Mouse (Mus musculus) ES-Bruce4 (cell line): Measurements from ENCODE around the gene Kcne1. TPM values are rescaled to one million over a fixed set of nuclear protein-coding genes. Genes with fewer than 3 reads are reported as not detected.

Experiments
- H3K27ac ChIP-seq: 2 replicates; pipeline ENCODE4 v1.5.1; 2012; ENCODE audit warnings: low read length, inconsistent platforms; ENCODE audit not compliant: insufficient read depth
- H3K27me3 ChIP-seq: 2 replicates; pipeline ENCODE4 v1.6.1; 2012; ENCODE audit warnings: mild to moderate bottlenecking, low read length, inconsistent platforms; ENCODE audit not compliant: control insufficient read depth, poor library complexity, insufficient read depth, severe bottlenecking
- H3K36me3 ChIP-seq: 2 replicates; pipeline ENCODE4 v1.6.1; 2012; ENCODE audit warnings: inconsistent platforms, mild to moderate bottlenecking, low read length, moderate library complexity; ENCODE audit not compliant: control insufficient read depth, poor library complexity, insufficient read depth, severe bottlenecking
- H3K4me1 ChIP-seq: one replicate; pipeline ENCODE4 v1.8.1; 2011; ENCODE audit warnings: low read length; ENCODE audit not compliant: control insufficient read depth, insufficient read depth
- H3K4me3 ChIP-seq: 2 replicates; pipeline ENCODE4 v1.5.1; 2011; ENCODE audit warnings: low read depth, mild to moderate bottlenecking, low read length
- H3K9ac ChIP-seq: 2 replicates; pipeline ENCODE4 v1.6.1; 2012; ENCODE audit warnings: low read depth, mild to moderate bottlenecking, inconsistent platforms; ENCODE audit not compliant: poor library complexity, severe bottlenecking
- H3K9me3 ChIP-seq: replicated peaks from 2 replicates; pipeline ENCODE4 v1.6.1; 2012; ENCODE audit warnings: mild to moderate bottlenecking, low read length, inconsistent platforms; ENCODE audit not compliant: control insufficient read depth, poor library complexity, insufficient read depth, severe bottlenecking
- CTCF ChIP-seq: IDR thresholded peaks from one replicate; pipeline ENCODE4 v1.8.1; 2011; ENCODE audit warnings: low read depth, low read length
- EP300 ChIP-seq: IDR thresholded peaks from 2 replicates; pipeline ENCODE4 v1.6.1; 2011; ENCODE audit warnings: low read depth, low read length; ENCODE audit not compliant: insufficient read depth
- POLR2A ChIP-seq: IDR thresholded peaks from one replicate; pipeline ENCODE4 v1.8.1; 2011; ENCODE audit warnings: low read length; ENCODE audit not compliant: insufficient read depth
- polyA plus RNA-seq: library from polyadenylated mRNA; stranded (reverse); fragments of >200 nt; gene quantifications from 2 replicates; pipeline ENCODE4 v1.2.4, GENCODE M21; 2011; ENCODE audit warnings: low read depth; ENCODE audit not compliant: missing spikeins, insufficient read depth, insufficient read length

Gene Kcne1
- polyA plus RNA-seq, 1 experiment, result not detected

DNA sequence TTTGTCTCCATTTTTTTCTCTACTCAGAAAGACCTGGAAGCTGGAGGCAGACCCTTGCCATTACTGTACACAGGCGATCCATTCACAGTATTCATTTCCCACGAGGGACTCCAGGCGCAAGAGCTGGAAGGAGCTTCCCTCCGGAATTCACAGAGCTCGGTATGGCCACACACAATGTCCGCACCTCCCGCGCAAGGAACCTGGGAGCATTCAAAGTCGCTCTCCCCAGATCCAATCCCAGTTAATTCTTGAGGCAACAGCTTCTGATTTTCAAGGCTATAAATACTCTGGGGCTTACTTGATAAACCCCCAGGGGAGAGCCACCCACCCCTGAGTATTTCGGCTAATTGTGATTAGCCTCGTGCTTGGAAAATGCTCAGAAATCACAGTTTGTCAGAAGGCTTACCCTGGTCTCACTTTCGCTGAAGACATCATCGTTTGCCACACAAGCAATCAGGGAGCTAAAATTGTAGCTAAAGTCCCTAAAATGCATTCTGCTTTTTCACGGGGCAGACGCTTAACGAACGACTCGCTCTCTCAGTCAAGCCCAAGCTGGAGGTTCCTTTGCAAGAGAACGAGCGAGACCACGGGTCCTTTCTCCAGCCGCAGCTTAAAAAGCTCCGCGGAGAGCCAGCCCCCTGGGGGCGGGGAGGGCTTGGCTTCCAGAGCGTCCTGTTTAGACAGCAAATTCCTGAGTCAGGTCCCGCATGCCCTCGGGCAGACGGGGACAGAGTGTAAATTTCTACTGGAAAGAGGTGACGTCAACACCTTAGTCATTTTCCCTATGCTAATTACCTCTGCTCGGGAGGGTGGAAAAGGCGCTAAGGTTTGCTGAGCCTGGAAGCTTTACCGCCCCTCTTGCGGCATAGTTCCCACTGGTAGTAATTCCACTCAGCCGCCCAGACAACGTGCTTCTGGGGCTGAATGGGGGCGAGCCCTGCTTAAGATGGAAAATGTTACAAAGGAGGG lies 40.5 kb upstream of the Kcne1 start:
- no peak for TF ChIP-seq CTCF
- peak; percentile 43 for TF ChIP-seq POLR2A
- TF ChIP-seq EP300, result peak; percentile 78
- peak overlapping the region; percentile 81 for H3K27ac ChIP-seq
- peaks cover 11% of the 10 kb centered on the region for H3K4me1 ChIP-seq
- peak overlapping the region; percentile 72 for H3K4me3 ChIP-seq
- no peaks in the 10 kb centered on the region for H3K9me3 ChIP-seq
- peaks cover 3% of the 10 kb centered on the region; the same call in 1 of the 2 replicates for H3K36me3 ChIP-seq
- peak overlapping the region; percentile 72 for H3K9ac ChIP-seq
- no peaks in the 10 kb centered on the region for H3K27me3 ChIP-seq

- H3K27me3 ChIP-seq, result no peaks in the 10 kb centered on the region
- no peaks in the 10 kb centered on the region for H3K9me3 ChIP-seq
- H3K4me1 ChIP-seq, result peaks cover 11% of the 10 kb centered on the region
- H3K36me3 ChIP-seq, result peaks cover 3% of the 10 kb centered on the region; the same call in 1 of the 2 replicates
- H3K4me3 ChIP-seq, result no peak overlapping the region
- no peak overlapping the region for H3K9ac ChIP-seq
- TF ChIP-seq POLR2A, result no peak
- TF ChIP-seq EP300, result no peak
- TF ChIP-seq CTCF, result no peak
- no peak overlapping the region for H3K27ac ChIP-seq
Observed at GRCm38 (mm10) chr16:92398574-92399118, 39.4 kb upstream of the Kcne1 start.

DNA sequence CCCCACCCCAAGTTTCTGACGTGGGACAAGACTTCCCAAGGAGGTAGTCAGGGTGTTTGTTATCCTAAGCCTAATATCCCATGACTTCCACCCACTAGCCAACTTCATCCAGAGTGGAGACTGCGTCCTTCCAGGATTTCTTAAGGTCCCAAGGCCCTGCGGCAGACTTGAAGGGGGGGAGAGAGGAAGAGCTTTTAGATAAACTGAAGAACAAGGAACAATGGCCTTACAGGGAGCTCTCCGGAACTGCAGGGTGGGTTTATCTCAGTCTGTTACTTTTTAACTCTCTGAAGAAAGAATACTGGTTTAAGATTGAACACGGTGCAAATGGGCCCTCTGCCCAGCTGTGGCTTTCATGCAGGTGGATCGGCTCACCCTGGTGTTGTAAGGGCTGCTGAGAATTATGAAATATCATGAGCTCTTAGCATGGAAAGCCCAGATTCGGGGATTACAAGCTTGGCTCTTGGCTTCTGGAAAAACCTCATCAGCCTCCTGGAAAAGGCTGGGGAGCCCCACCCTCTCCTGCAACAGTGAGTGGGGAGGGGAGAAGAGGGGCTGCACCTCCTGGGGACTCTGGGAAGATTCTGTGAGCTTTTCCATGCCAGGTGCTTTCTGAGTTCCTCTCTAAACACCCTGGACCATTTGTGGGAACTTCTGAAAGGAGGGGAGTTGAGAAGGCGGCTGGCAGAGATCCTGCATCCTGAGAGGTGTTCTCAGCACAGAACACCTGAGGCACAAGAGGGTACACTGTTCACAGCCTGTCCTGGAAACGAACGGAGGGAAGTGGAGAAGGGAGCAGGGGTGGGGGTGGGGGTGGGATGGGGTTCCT lies 38.7 kb upstream of the Kcne1 start:
- no peak overlapping the region for H3K27ac ChIP-seq
- no peak overlapping the region for H3K4me3 ChIP-seq
- TF ChIP-seq EP300 (no peak), POLR2A (no peak), CTCF (no peak)
- peaks cover 4% of the 10 kb centered on the region; the same call in 1 of the 2 replicates for H3K36me3 ChIP-seq
- no peaks in the 10 kb centered on the region for H3K27me3 ChIP-seq
- H3K4me1 ChIP-seq, result peaks cover 9% of the 10 kb centered on the region
- no peaks in the 10 kb centered on the region for H3K9me3 ChIP-seq
- H3K9ac ChIP-seq, result no peak overlapping the region

DNA sequence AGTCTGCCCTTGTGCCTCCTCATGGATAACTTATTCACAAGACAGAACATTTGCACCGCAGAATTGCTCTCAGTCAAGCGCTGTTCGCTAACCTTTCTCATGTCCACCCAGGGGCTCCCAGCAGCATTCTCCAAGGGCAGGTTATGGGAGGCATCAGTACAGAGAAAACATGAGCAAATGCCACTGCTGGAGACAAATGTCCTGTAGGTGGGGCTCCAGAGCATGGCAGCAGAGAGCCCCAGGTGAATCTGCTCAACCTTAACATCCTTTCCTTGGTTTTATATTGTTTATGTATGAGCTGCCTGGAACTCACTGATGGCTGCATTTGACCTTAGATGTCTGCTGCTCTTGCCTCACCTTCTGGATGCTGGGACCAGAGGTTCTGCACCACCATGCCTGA lies 34.5 kb upstream of the Kcne1 start:
- Histone ChIP-seq H3K36me3 (peaks cover 6% of the 10 kb centered on the region; the same call in 1 of the 2 replicates), H3K27me3 (no peaks in the 10 kb centered on the region), H3K27ac (no peak overlapping the region), H3K4me1 (no peaks in the 10 kb centered on the region), H3K4me3 (no peak overlapping the region), H3K9ac (no peak overlapping the region), H3K9me3 (no peaks in the 10 kb centered on the region)
- TF ChIP-seq CTCF (peak; percentile 27), POLR2A (no peak), EP300 (no peak)

GRCm38 (mm10) chr16:92387692-92388091 lies 28.4 kb upstream of the Kcne1 start:
- Histone ChIP-seq H3K9me3 (no peaks in the 10 kb centered on the region), H3K27ac (no peak overlapping the region), H3K36me3 (no peaks in the 10 kb centered on the region), H3K9ac (no peak overlapping the region), H3K27me3 (no peaks in the 10 kb centered on the region), H3K4me1 (no peaks in the 10 kb centered on the region), H3K4me3 (no peak overlapping the region)
- TF ChIP-seq POLR2A (no peak), CTCF (no peak), EP300 (no peak)

- no peaks in the 10 kb centered on the region for H3K36me3 ChIP-seq
- H3K4me3 ChIP-seq, result no peak overlapping the region
- H3K27me3 ChIP-seq, result no peaks in the 10 kb centered on the region
- TF ChIP-seq POLR2A, result no peak
- TF ChIP-seq EP300, result no peak
- TF ChIP-seq CTCF, result peak; percentile 66
- no peak overlapping the region for H3K9ac ChIP-seq
- no peaks in the 10 kb centered on the region for H3K4me1 ChIP-seq
- no peaks in the 10 kb centered on the region for H3K9me3 ChIP-seq
- H3K27ac ChIP-seq, result no peak overlapping the region
Observed at GRCm38 (mm10) chr16:92385062-92385461, 25.8 kb upstream of the Kcne1 start.
